Mouse (Mus musculus) brain, embryonic 14.5 days (tissue): ENCODE data around the gene 1810062G17Rik.
A peak's percentile ranks its signal among the peaks of the same experiment; 100 is the strongest.

Experiments
- CTCF ChIP-seq: fragments of 200-500 bp; IDR thresholded peaks from 2 replicates; pipeline ENCODE4 v1.5.1; 2012; ENCODE audit warnings: inconsistent platforms, mild to moderate bottlenecking, moderate library complexity, borderline replicate concordance; ENCODE audit not compliant: insufficient read depth, insufficient read length; ENCODE audit errors: extremely low read depth
- POLR2A ChIP-seq: fragments of 200-500 bp; IDR thresholded peaks from 2 replicates; pipeline ENCODE4 v1.6.1; 2012; ENCODE audit warnings: mild to moderate bottlenecking, inconsistent platforms, borderline replicate concordance; ENCODE audit not compliant: poor library complexity, insufficient read depth, insufficient read length, severe bottlenecking; ENCODE audit errors: extremely low read depth

GRCm38 (mm10) chr3:36442426-36442825 is 33.3 kb upstream of the 1810062G17Rik start:
- TF ChIP-seq CTCF (peak; percentile 69; the same call in 1 of the 2 replicates), POLR2A (no peak)
